Mouse (Mus musculus) gastrocnemius, postnatal 10 days (tissue): Measurements from ENCODE around the gene Olfr1222. TPM values are rescaled to one million over a fixed set of nuclear protein-coding genes. Genes with fewer than 3 reads are reported as not detected.
"Not testable (repeated sequence)": the region's sequence is repeated elsewhere in the genome, so short reads cannot be mapped to it uniquely, and the experiment has no call there.

Experiments
- DNase-seq: peaks from one replicate; pipeline ENCODE4 v3.0.0; 2021; ENCODE audit warnings: mixed read lengths
- long read RNA-seq, 2 experiments: library from polyadenylated mRNA; stranded (forward); transcript quantifications; one replicate each; pipeline ENCODE4 v2.0.0; 2021
- total RNA-seq, 2 experiments: library from RNA; stranded (reverse); gene quantifications; 2 replicates each; pipeline ENCODE4 v1.2.3; 2021

Gene Olfr1222
- total RNA-seq: not detected
- long read RNA-seq, experiment 1: 0 reads
- long read RNA-seq, experiment 2: 0 reads

DNA sequence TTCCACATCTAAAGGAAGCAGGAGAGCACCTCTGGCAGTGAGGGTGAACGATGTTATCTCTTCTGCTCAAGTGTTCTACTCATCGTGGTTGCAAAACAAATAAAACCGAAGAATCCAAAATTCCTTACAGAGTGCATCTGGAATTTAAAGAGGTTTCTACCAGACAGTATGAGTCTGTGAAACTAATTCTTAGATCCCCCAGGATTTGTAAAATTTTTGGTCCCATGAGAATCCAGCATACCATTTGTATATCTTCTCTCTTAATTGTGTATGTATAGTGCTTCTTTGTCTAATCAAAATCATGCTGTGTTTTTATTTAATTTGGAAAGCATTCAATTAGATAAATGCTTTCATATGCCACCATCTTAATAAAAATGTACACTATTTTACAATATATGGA, at the start of gene Olfr1222:
TSS of gene Olfr1222 (minus strand) at position 101 of the 400 bp plus-strand sequence.
- no peak for DNase-seq

DNA sequence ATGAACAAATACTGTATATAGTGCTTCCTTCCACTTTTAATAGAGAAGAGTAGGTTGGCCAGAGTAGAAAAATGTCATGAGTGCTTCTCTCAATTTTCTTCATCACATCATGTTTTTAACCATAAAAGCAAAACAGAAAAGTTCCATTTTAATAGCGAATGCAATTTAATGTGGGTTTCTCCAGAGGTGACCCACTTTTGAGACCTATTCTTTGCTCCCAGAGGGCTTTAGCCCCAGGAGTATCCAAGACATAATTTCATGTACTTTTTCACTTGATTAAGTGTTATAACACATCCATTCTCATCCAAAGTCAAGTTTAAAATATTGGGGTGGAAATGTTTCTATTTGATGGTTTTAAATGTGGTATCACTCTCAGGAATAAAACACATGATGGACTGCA, 41.7 kb upstream of the Olfr1222 start, which contains the start of gene Olfr1225:
TSS of gene Olfr1225 (minus strand) at position 101 of the 400 bp plus-strand sequence.
- no peak for DNase-seq

DNA sequence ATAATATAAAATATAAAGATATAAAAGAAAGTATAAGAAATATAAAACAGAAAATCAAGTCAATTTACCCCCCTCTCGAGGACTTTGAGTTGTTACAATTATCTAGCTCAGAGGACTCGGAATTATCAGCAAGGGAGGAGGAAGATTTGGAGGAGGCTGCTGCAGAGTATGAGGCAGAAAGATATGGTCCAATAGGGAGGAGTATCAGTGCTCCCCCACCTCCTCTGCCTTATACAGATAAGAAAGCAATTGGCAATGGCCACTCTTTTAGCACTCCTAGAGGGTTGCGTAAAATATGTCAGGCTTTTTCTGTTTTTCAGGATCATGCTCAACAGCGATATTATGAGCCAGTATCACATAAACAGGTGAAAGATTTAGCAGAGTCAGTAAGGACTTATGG, 31.9 kb upstream of the Olfr1222 start:
- not testable (repeated sequence) for DNase-seq

DNA sequence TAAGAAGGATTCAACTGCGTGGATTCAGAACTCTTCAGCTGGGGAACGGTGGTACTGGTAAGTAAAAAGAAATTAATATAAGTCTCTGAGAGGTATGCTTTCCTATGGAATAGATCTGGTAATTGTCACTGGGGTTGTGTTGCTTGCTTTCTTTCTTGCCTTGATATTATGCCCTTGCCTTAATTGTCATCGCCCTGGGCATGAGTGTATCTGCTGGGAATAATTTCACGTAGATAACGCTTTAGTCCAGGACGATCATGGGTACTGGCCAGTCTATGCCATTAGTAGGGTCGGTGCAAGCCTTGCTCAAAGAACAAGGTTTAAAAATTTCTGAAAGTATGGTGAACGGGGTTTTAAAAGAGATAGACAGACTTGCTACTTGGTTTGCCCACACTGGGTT, 31.1 kb upstream of the Olfr1222 start, which contains the start of gene Olfr1224-ps1:
TSS of gene Olfr1224-ps1 (minus strand) at position 101 of the 400 bp plus-strand sequence.
- not testable (repeated sequence) for DNase-seq

DNA sequence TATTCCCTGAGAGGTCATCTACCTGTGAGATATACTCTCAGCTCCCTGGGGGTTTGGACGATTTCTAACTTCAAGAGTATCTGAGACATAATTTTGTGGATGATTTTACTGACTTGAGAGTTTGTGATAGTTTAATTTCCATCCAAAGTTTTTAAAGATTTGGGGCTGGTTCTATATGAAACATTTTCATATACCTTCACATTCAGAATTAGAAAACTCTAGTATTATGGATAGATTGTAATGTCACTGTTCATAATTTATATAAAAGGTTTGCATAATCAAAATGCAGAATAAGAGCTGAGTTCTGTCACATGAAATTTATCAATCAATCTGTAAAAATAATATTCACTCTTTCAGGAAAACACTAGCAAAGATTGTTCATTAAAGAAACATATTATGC, 18.6 kb upstream of the Olfr1222 start, which contains the start of gene Olfr1223:
TSS of gene Olfr1223 (minus strand) at position 101 of the 400 bp plus-strand sequence.
- DNase-seq: no peak

DNA sequence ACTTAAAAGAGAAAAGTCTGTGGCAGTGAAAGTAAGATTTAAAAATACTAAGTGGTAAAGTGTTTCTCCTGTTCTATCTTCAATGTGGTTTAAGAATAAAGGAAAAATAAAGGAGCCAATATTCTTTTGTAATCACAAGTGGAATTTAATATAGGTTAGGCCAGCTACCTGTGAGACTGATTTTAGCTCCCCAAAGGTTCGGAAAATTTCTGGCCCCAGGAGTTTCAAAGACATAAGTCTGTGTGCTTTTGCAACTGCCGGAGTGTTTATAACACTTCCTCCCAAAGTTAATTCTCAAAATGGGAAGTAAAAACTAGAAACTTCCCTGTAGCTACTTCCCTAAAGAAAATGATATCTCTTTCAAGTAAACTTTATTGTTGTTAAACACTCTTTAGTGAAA, 15.7 kb downstream of the Olfr1222 start, which contains the start of gene Olfr1221:
TSS of gene Olfr1221 (minus strand) at position 101 of the 400 bp plus-strand sequence.
- no peak for DNase-seq

DNA sequence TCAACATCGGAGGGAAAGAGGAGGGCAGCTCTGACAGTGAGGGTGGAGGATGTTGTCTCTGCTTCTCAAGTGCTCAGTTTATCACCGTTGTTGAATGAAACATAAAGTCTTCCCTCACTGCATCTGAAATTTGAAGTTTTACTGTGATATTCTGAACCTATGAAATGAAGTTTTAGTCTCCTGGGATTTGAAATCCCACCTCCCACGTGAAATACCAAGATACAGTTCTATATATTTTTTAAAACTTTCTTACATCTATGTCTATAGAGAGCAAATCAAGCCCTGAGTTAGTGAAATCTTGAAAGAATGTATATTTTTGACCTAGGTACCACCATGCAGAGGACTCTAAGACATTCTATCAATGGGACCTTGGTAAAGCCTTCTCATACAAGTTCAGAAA, 26.1 kb downstream of the Olfr1222 start, which contains the start of gene Olfr1220:
TSS of gene Olfr1220 (minus strand) at position 101 of the 400 bp plus-strand sequence.
- no peak for DNase-seq

DNA sequence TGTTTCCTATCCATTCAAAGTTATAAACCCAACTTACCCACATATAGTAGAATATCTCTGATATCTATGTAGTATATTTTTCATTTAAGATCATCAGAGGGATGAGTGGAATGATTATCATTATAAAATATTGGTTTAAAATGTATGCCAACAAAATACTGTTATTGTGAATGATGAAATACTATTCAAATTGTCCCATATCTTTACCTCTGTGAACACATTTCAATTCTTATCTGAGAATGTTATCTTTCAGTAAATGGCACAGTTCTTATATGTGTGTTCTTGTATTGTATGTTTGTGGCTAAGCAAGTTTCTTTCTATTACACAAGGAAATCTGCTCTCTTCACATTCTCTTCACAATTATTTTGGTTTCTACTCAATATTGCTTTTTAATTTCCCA, 27.2 kb downstream of the Olfr1222 start:
- DNase-seq: no peak

DNA sequence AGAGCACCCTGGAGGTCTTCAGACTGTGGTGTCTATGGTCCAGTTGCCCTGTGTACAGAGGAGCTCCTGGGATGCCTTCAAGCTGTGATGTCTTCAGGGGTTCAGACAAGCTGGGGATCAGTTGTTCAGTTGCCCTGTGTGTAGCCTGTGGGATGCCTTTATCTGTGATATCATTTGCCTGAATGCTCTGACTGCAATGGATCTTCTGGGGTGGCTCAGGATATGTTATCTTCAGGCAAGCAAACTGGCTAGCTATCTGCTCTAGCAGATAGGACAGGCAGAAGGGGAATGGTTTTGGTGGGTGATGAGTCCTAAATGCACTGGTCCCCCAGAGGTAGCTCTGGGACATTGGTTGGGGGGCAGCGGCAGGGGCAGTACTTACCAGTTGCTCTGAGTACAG, 39.0 kb downstream of the Olfr1222 start:
- no peak for DNase-seq

DNA sequence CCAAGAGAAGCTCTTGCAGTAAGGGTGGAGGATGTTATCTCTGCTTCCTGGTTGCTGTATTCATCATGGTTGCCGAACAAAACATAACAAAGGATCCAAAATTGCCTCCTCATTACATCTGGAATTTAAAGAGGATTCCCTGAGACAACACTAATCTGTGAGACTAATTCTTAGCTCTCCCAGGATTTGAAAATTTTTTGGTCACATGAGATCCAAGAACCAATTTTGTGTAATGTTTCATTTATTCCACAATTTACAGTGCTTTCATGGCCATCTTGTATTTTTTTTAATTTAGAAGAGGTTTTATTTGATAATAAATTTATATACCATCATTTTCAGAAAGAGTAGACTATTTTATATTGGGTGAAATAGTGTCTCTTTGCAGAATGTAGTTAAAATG, 49.4 kb downstream of the Olfr1222 start, which contains the start of gene Olfr1219:
TSS of gene Olfr1219 (minus strand) at position 101 of the 400 bp plus-strand sequence.
- DNase-seq: no peak

DNA sequence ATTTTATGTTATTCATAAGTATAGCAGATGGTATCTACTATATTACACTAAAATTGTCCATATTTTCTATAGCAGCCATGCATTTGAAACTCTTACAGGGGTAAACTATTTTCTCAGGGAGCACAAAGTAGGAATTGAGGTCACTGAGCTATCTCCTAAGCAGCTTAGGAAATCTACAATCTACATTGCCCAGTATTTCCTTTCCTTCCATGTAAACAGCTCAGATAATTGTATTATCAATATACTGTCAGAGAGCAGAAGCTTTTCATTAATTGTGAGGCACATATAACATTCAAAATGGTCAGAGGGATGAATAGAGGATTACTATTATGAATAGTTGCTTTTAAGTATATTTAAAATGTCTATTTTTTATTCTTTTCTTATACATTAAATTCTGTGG, 51.4 kb downstream of the Olfr1222 start:
- DNase-seq: no peak

Other genes with a start within 250 kb of the Olfr1222 start
- not detected for gene Olfr1208, start 230.7 kb downstream of the Olfr1222 start, total RNA-seq
- gene Olfr1209, start 217.9 kb downstream of the Olfr1222 start, total RNA-seq: not detected
- not detected for gene Olfr1211, start 194.9 kb downstream of the Olfr1222 start, total RNA-seq
- gene Olfr1212, start 179.1 kb downstream of the Olfr1222 start, total RNA-seq: not detected
- gene Gm13762, start 152.8 kb downstream of the Olfr1222 start, total RNA-seq: not detected
- not detected for gene Olfr1214, start 140.4 kb downstream of the Olfr1222 start, total RNA-seq
- gene Olfr1215, start 126.1 kb downstream of the Olfr1222 start, total RNA-seq: not detected
- not detected for gene Olfr1216, start 114.7 kb downstream of the Olfr1222 start, total RNA-seq
- gene Olfr1217, start 101.0 kb downstream of the Olfr1222 start, total RNA-seq: not detected
- gene Olfr1218, start 71.9 kb downstream of the Olfr1222 start, total RNA-seq: not detected
- not detected for gene Olfr1219, start 49.5 kb downstream of the Olfr1222 start, total RNA-seq
- gene Olfr1220, start 26.2 kb downstream of the Olfr1222 start, total RNA-seq: not detected
- not detected for gene Olfr1221, start 15.8 kb downstream of the Olfr1222 start, total RNA-seq
- gene Olfr1223, start 18.5 kb upstream of the Olfr1222 start, total RNA-seq: not detected
- gene Olfr1224-ps1, start 31.0 kb upstream of the Olfr1222 start, total RNA-seq: not detected
- gene Olfr1225, start 41.6 kb upstream of the Olfr1222 start, total RNA-seq: not detected
- not detected for gene Olfr1226, start 67.0 kb upstream of the Olfr1222 start, total RNA-seq
- not detected for gene Olfr1228, start 121.0 kb upstream of the Olfr1222 start, total RNA-seq
- not detected for gene Olfr1229, start 155.0 kb upstream of the Olfr1222 start, total RNA-seq
- gene Olfr1230, start 164.2 kb upstream of the Olfr1222 start, total RNA-seq: not detected
- not detected for gene Olfr1231, start 174.0 kb upstream of the Olfr1222 start, total RNA-seq
- gene Olfr1232, start 196.6 kb upstream of the Olfr1222 start, total RNA-seq: not detected
- not detected for gene Olfr1233, start 209.3 kb upstream of the Olfr1222 start, total RNA-seq
- gene Olfr1234, start 231.8 kb upstream of the Olfr1222 start, total RNA-seq: not detected